Mouse (Mus musculus) MEL (cell line): ENCODE data around the gene Prtn3. TPM values are rescaled to one million over a fixed set of nuclear protein-coding genes. Genes with fewer than 3 reads are reported as not detected.

ENCODE experiments used
- DNase-seq: peaks from one replicate; pipeline ENCODE4 v3.0.0; 2011; ENCODE audit warnings: low read depth, low spot score
- H3K27ac ChIP-seq: 2 replicates; pipeline ENCODE4 v1.5.1; 2012; ENCODE audit warnings: low read depth, mild to moderate bottlenecking, control low read depth, low read length, moderate library complexity; ENCODE audit not compliant: control insufficient read depth
- H3K27me3 ChIP-seq, 2 experiments: fragments of 150-350 bp in 1 of 2; sonication (generic) in 1 of 2; 2 replicates each; pipeline ENCODE4 v1.6.1; 2012; ENCODE audit warnings: low read length in 2 of 2, mild to moderate bottlenecking in 2 of 2, improper control_type of control experiment in 1 of 2, moderate library complexity in 1 of 2; ENCODE audit not compliant: insufficient read depth in 2 of 2, control insufficient read depth in 1 of 2
- H3K36me3 ChIP-seq, 2 experiments: 2 replicates each; pipeline ENCODE4 v1.6.1; 2012 to 2014; ENCODE audit warnings: low read length in 2 of 2, improper control_type of control experiment in 1 of 2, inconsistent platforms in 1 of 2, mild to moderate bottlenecking in 1 of 2; ENCODE audit not compliant: insufficient read depth in 2 of 2, control insufficient read depth in 1 of 2
- H3K4me1 ChIP-seq, 2 experiments: fragments of 150-350 bp in 1 of 2; sonication (generic) in 1 of 2; 2 replicates each; pipeline ENCODE4 v1.6.1; 2012; ENCODE audit warnings: low read length in 2 of 2, improper control_type of control experiment in 1 of 2, mild to moderate bottlenecking in 1 of 2; ENCODE audit not compliant: insufficient read depth in 2 of 2, control insufficient read depth in 1 of 2
- H3K4me3 ChIP-seq, 2 experiments: fragments of 150-350 bp in 1 of 2; sonication (generic) in 1 of 2; 2 replicates each; pipeline ENCODE4 v1.5.1; 2012; ENCODE audit warnings: low read depth in 2 of 2, low read length in 2 of 2, mild to moderate bottlenecking in 2 of 2, moderate library complexity in 2 of 2, control low read depth in 1 of 2, improper control_type of control experiment in 1 of 2; ENCODE audit not compliant: control insufficient read depth in 1 of 2, insufficient read depth in 1 of 2
- H3K79me2 ChIP-seq: 2 replicates; pipeline ENCODE4 v1.6.1; 2012; ENCODE audit warnings: mild to moderate bottlenecking, low read length, moderate library complexity; ENCODE audit not compliant: control insufficient read depth, poor library complexity, insufficient read depth
- H3K9ac ChIP-seq: 2 replicates; pipeline ENCODE4 v1.6.1; 2012; ENCODE audit warnings: low read depth, mild to moderate bottlenecking, control low read depth, low read length, moderate library complexity; ENCODE audit not compliant: control insufficient read depth, poor library complexity, severe bottlenecking
- H3K9me3 ChIP-seq: fragments of 150-350 bp; sonication (generic); replicated peaks from 2 replicates; pipeline ENCODE4 v1.6.1; 2012; ENCODE audit warnings: mild to moderate bottlenecking, low read length, improper control_type of control experiment, moderate library complexity; ENCODE audit not compliant: insufficient read depth
- CHD2 ChIP-seq: IDR thresholded peaks from 2 replicates; pipeline ENCODE4 v1.6.1; 2011; ENCODE audit warnings: low read length, improper control_type of control experiment
- CTCF ChIP-seq, 3 experiments: IDR thresholded peaks in 2 of 3; conservative IDR thresholded peaks in 1 of 3; 2 replicates each; pipeline ENCODE4 v1.5.1; 2011 to 2012; ENCODE audit warnings: low read length in 3 of 3, low read depth in 2 of 3, mild to moderate bottlenecking in 2 of 3, improper control_type of control experiment in 1 of 3, inconsistent platforms in 1 of 3, mixed read lengths in 1 of 3, moderate library complexity in 1 of 3; ENCODE audit not compliant: control insufficient read depth in 1 of 3, insufficient read depth in 1 of 3, poor library complexity in 1 of 3, severe bottlenecking in 1 of 3
- GABPA ChIP-seq: IDR thresholded peaks from 2 replicates; pipeline ENCODE4 v1.6.1; 2012; ENCODE audit warnings: low read depth, mild to moderate bottlenecking, inconsistent platforms, low read length, improper control_type of control experiment, moderate library complexity
- HCFC1 ChIP-seq: IDR thresholded peaks from 2 replicates; pipeline ENCODE4 v1.6.1; 2012; ENCODE audit warnings: low read depth, mild to moderate bottlenecking, inconsistent platforms, low read length, improper control_type of control experiment, moderate library complexity
- MAFK ChIP-seq: IDR thresholded peaks from 2 replicates; pipeline ENCODE4 v1.6.1; 2011; ENCODE audit warnings: low read depth, mild to moderate bottlenecking, low read length, improper control_type of control experiment, borderline replicate concordance
- MAZ ChIP-seq: IDR thresholded peaks from 2 replicates; pipeline ENCODE4 v1.6.1; 2012; ENCODE audit warnings: low read depth, mild to moderate bottlenecking, inconsistent platforms, low read length, improper control_type of control experiment
- MEF2A ChIP-seq: IDR thresholded peaks from 2 replicates; pipeline ENCODE4 v1.6.1; 2014; ENCODE audit warnings: low read depth, mild to moderate bottlenecking, inconsistent platforms, low read length, improper control_type of control experiment; ENCODE audit not compliant: poor library complexity, insufficient replicate concordance, severe bottlenecking; ENCODE audit errors: extremely low read depth
- MXI1 ChIP-seq: IDR thresholded peaks from 2 replicates; pipeline ENCODE4 v1.6.1; 2011; ENCODE audit warnings: mild to moderate bottlenecking, low read depth, low read length, improper control_type of control experiment
- MYC ChIP-seq: IDR thresholded peaks from 2 replicates; pipeline ENCODE4 v1.6.1; 2011; ENCODE audit warnings: low read depth, mild to moderate bottlenecking, low read length, improper control_type of control experiment, moderate library complexity
- NRF1 ChIP-seq: IDR thresholded peaks from 2 replicates; pipeline ENCODE4 v1.6.1; 2014; ENCODE audit warnings: low read depth, mild to moderate bottlenecking, inconsistent platforms, low read length, improper control_type of control experiment, moderate library complexity; ENCODE audit not compliant: poor library complexity, insufficient read depth, severe bottlenecking
- POLR2A ChIP-seq, 2 experiments: IDR thresholded peaks; 2 replicates each; pipeline ENCODE4 v1.6.1; 2011 to 2012; ENCODE audit warnings: low read length in 2 of 2, mild to moderate bottlenecking in 2 of 2, control low read depth in 1 of 2, improper control_type of control experiment in 1 of 2, low read depth in 1 of 2, moderate library complexity in 1 of 2; ENCODE audit not compliant: control insufficient read depth in 1 of 2, insufficient read depth in 1 of 2, poor library complexity in 1 of 2
- RAD21 ChIP-seq: IDR thresholded peaks from 2 replicates; pipeline ENCODE4 v1.6.1; 2011; ENCODE audit warnings: mild to moderate bottlenecking, low read depth, low read length, improper control_type of control experiment
- RCOR1 ChIP-seq: IDR thresholded peaks from 2 replicates; pipeline ENCODE4 v1.6.1; 2012; ENCODE audit warnings: low read depth, mild to moderate bottlenecking, inconsistent platforms, low read length, improper control_type of control experiment
- TAL1 ChIP-seq: IDR thresholded peaks from 2 replicates; pipeline ENCODE4 v1.6.1; 2012; ENCODE audit warnings: mild to moderate bottlenecking, inconsistent platforms, low read length, moderate library complexity, mixed read lengths
- TCF12 ChIP-seq: IDR thresholded peaks from 2 replicates; pipeline ENCODE4 v1.6.1; 2014; ENCODE audit warnings: low read depth, mild to moderate bottlenecking, inconsistent platforms, low read length, improper control_type of control experiment, moderate library complexity
- USF1 ChIP-seq: IDR thresholded peaks from 2 replicates; pipeline ENCODE4 v1.6.1; 2014; ENCODE audit warnings: low read depth, mild to moderate bottlenecking, inconsistent platforms, low read length, improper control_type of control experiment, moderate library complexity
- ZC3H11A ChIP-seq: IDR thresholded peaks from 2 replicates; pipeline ENCODE4 v1.6.1; 2012; ENCODE audit warnings: low read depth, mild to moderate bottlenecking, inconsistent platforms, low read length, improper control_type of control experiment
- ZMIZ1 ChIP-seq: IDR thresholded peaks from 2 replicates; pipeline ENCODE4 v1.6.1; 2012; ENCODE audit warnings: low read depth, mild to moderate bottlenecking, inconsistent platforms, low read length, improper control_type of control experiment, moderate library complexity
- polyA plus RNA-seq, 2 experiments: library from polyadenylated mRNA; stranded (reverse) in 1 of 2; unstranded in 1 of 2; fragments of >175 nt in 1 of 2; fragments of >200 nt in 1 of 2; gene quantifications; 2 replicates each; pipeline versions ENCODE4 v1.2.1 to v1.2.4; 2012; ENCODE audit warnings: low replicate concordance in 2 of 2, low read depth in 1 of 2; ENCODE audit not compliant: insufficient read length in 2 of 2, insufficient read depth in 1 of 2, missing spikeins in 1 of 2
- total RNA-seq: library from RNA; depleted of rRNA; stranded (reverse); fragments of 300-350 nt; gene quantifications from 2 replicates; pipeline ENCODE4 v1.2.3, GENCODE M21; 2012

Gene Prtn3
- total and polyA plus RNA-seq, 3 experiments = 11.2 to 31.5 TPM; not detected in 1

DNA sequence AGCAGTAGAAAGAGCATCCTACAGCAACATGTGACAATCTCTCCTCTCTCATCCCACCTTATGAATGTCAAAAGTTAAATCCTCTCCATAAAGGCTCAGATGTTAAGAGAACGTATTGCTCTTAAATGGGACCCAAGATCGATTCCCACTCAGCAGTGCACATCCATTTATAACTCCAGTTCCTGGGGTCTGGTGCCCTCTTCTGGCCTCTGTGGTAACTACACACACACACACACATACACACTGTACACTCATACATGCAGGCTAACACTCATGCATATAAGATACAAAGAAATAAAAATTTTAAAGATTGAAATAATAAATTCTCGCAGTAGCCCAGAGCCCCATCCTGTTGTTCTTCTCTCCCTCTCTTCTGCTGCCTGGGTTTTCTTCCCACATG, 37.4 kb upstream of the Prtn3 start:
- H3K4me3 ChIP-seq = no peak overlapping the region
- H3K9me3 ChIP-seq = no peaks in the 10 kb centered on the region
- no peak overlapping the region for H3K9ac ChIP-seq
- peak; percentile 38 to 48 (median 42) for TF ChIP-seq CTCF (IDR thresholded peaks at IDR 0.05 in 2 of 3, conservative IDR thresholded peaks at IDR 0.05 in 1 of 3; ENCODE audit: control insufficient read depth in 1 of 3, insufficient read depth in 1 of 3, low read depth in 2 of 3, low read length in 3 of 3, poor library complexity in 1 of 3, severe bottlenecking in 1 of 3)
- no peak for TF ChIP-seq USF1
- TF ChIP-seq MEF2A = no peak
- no peak for TF ChIP-seq ZMIZ1
- TF ChIP-seq, all 39 proteins: peak for 1
- peaks cover 3 to 8% of the 10 kb centered on the region in 2 experiments; a peak in 3 of 4 replicates for H3K4me1 ChIP-seq
- no peaks in the 10 kb centered on the region for H3K79me2 ChIP-seq
- no peaks in the 10 kb centered on the region for H3K27me3 ChIP-seq
- DNase-seq = peak; percentile 47
- H3K36me3 ChIP-seq = no peaks in the 10 kb centered on the region; a peak in 1 of 4 replicates
- no peak overlapping the region for H3K27ac ChIP-seq

DNA sequence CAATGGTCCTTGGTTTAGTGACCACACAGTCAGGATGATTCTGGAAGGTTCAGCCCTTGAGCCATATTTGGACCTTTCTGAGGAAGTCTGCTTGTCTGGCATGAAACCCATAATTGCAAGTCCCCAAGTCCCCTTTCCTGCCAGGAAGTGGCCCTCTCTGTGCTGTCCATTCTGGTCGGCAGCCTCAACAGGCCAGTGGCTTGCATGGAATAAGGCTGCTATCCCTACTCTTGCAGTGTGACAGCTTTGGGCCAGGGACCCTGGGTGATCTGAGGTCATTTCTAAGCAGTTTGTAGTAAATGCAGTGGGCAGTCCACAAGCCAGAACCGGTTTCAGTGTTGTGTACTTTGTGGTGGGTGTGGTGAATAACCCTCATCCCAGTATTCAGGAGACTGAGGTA, 36.1 kb upstream of the Prtn3 start:
- no peak for TF ChIP-seq MAZ
- no peak for TF ChIP-seq CHD2
- TF ChIP-seq MXI1 = no peak
- no peak for TF ChIP-seq TAL1
- TF ChIP-seq TCF12 = no peak
- no peak for TF ChIP-seq RCOR1
- no peak for TF ChIP-seq NRF1
- no peak for TF ChIP-seq POLR2A (IDR thresholded peaks at IDR 0.05; ENCODE audit: control insufficient read depth in 1 of 2, insufficient read depth in 1 of 2, low read depth in 1 of 2, low read length in 2 of 2, poor library complexity in 1 of 2)
- TF ChIP-seq ZC3H11A = no peak
- no peak for TF ChIP-seq HCFC1
- TF ChIP-seq, all 39 proteins: peak for 0

DNA sequence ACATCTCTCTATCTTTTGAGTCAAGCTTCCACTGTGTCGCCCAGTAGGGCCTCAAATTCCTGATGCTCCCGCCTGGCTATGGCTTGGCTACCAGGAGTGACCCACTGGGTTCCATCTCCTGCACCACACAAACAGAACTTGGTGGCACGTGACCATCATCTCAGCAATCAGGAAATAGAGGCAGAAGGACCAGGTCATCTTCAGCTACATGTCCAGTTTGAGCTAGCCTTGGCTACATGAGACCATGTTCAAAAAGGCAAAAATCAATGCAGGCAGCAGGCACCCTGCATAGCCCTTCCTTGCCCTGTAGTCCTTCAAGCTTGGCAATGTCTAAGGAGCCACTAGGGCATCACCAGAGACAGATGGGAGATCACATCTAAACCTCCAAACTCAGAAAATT, 34.2 kb upstream of the Prtn3 start:
- TF ChIP-seq NRF1 (no peak), GABPA (no peak), MYC (no peak), CHD2 (no peak), HCFC1 (no peak), POLR2A (IDR thresholded peaks at IDR 0.05; ENCODE audit: control insufficient read depth in 1 of 2, insufficient read depth in 1 of 2, low read depth in 1 of 2, low read length in 2 of 2, poor library complexity in 1 of 2) (no peak), MAFK (no peak), RAD21 (no peak)
- no peak for DNase-seq
- no peaks in the 10 kb centered on the region; a peak in 1 of 4 replicates for H3K36me3 ChIP-seq
- H3K27ac ChIP-seq = no peak overlapping the region
- peaks cover 0 to 3% of the 10 kb centered on the region in 2 experiments; a peak in 1 of 4 replicates for H3K4me1 ChIP-seq
- H3K79me2 ChIP-seq = no peaks in the 10 kb centered on the region
- H3K4me3 ChIP-seq = no peak overlapping the region
- H3K9ac ChIP-seq = no peak overlapping the region
- H3K27me3 ChIP-seq = no peaks in the 10 kb centered on the region
- no peaks in the 10 kb centered on the region for H3K9me3 ChIP-seq

More for the DNA sequence above, 36.1 kb upstream of the Prtn3 start:
- Histone ChIP-seq H3K79me2 (no peaks in the 10 kb centered on the region), H3K4me3 (no peak overlapping the region), H3K27ac (no peak overlapping the region), H3K4me1 (peaks cover 0 to 3% of the 10 kb centered on the region in 2 experiments; a peak in 1 of 4 replicates), H3K36me3 (no peaks in the 10 kb centered on the region; a peak in 1 of 4 replicates), H3K9me3 (no peaks in the 10 kb centered on the region), H3K9ac (no peak overlapping the region), H3K27me3 (no peaks in the 10 kb centered on the region)
- no peak for DNase-seq
